Mouse (Mus musculus) heart, embryonic 10.5 days (tissue): ENCODE data around the gene Asb2. TPM values are rescaled to one million over a fixed set of nuclear protein-coding genes. Genes with fewer than 3 reads are reported as not detected.

Experiments
- DNase-seq: peaks from one replicate; pipeline ENCODE4 v3.0.0-alpha.2; 2017; ENCODE audit warnings: low spot score
- H3K27ac ChIP-seq: fragments of 300-500 bp; sonication (generic); 2 replicates; pipeline ENCODE4 v1.5.1; 2016; ENCODE audit warnings: mild to moderate bottlenecking
- H3K27me3 ChIP-seq: fragments of 300-500 bp; sonication (generic); 2 replicates; pipeline ENCODE4 v1.6.1; 2016; ENCODE audit warnings: mild to moderate bottlenecking; ENCODE audit not compliant: poor library complexity, insufficient read depth, severe bottlenecking
- H3K36me3 ChIP-seq: fragments of 300-500 bp; sonication (generic); 2 replicates; pipeline ENCODE4 v1.6.1; 2016; ENCODE audit warnings: mild to moderate bottlenecking, moderate library complexity
- H3K4me1 ChIP-seq: fragments of 300-500 bp; sonication (generic); 2 replicates; pipeline ENCODE4 v1.6.1; 2016; ENCODE audit warnings: mild to moderate bottlenecking
- H3K4me3 ChIP-seq: fragments of 300-500 bp; sonication (generic); 2 replicates; pipeline ENCODE4 v1.5.1; 2016; ENCODE audit warnings: mild to moderate bottlenecking, moderate library complexity
- H3K9me3 ChIP-seq: fragments of 300-500 bp; sonication (generic); 2 replicates; pipeline ENCODE4 v1.6.1; 2016; ENCODE audit warnings: mild to moderate bottlenecking, moderate library complexity
- WGBS: fragments of 180-500 bp; shearing (Covaris S2); methylation state at CpG from one replicate; pipeline ENCODE4 v1.1.7; 2016; 5-methylcytosine and 5-hydroxymethylcytosine counted together
- polyA plus RNA-seq: library from polyadenylated mRNA; unstranded; fragments of >200 nt; fragmentation: Nextera tagmentation; extraction: Ambion mirVana; gene quantifications from 2 replicates; pipeline ENCODE4 v1.2.1, GENCODE M21; 2016

Asb2 gene
- polyA plus RNA-seq, 1 experiment from 2014 or later, result 152 TPM

DNA sequence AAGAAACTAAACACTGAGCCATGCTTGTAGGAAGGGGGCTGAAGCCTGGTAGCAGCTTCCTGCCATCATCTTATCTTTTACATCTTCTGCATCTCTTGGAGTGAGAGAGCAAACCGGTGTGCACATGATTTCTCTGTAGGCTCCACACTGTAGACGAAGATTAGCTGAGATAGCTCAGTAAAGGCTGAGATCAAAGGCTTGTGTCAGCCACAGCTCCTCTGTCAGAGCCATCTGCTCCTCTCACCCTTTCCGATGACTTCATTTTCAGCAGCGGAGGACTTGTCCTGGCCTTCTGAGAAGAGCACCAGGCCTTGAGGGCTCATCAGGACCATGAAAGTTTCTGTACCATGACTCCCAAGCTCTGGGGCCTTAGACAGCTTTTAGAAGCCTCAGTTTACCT lies 24.3 kb downstream of the Asb2 start:
- WGBS, result 31% methylated on average over 4 of the region's 4 CpGs
- Histone ChIP-seq H3K36me3 (peaks cover 92% of the 10 kb centered on the region), H3K27me3 (no peaks in the 10 kb centered on the region), H3K9me3 (no peaks in the 10 kb centered on the region), H3K27ac (no peak overlapping the region), H3K4me3 (no peak overlapping the region), H3K4me1 (peaks cover 86% of the 10 kb centered on the region)
- no peak for DNase-seq

DNA sequence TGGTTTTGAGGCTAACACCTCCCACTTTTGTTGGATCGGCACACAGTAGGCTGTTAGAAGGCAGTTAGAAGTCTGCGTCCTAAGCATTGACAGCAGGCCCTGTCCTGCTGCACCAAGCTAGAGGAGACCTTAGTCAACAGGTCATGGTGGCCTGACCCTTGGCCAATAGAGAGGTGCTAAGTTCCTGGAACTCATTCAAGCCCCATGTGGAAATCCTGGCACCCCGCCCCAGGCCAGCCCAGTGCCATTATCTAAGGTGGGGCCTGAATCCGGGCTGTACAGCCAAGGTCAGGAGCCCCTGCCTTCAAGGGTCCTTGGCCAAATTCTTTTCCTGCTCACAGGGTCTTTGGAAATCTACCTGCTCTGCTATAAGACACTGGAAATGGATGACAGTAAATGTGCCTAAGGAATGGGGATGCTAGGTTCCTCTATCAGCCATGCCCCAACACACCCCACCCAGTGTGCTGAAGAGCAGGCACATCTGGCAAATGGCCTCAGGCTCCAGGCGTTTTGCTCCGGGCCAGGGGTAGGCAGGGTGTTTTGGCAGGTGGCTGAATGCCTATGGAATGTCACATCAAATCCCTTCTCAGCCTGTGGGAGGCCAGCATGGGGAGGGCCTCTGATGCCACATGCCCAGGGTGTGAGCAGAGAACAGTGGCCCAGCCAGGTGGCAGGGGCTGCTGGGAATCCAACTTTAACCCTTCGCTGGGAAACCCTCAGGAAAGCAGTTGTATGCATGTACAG lies 27.2 kb downstream of the Asb2 start:
- WGBS, result 62% methylated on average over 7 of the region's 7 CpGs
- peaks cover 74% of the 10 kb centered on the region for H3K4me1 ChIP-seq
- H3K4me3 ChIP-seq, result no peak overlapping the region
- DNase-seq, result no peak
- peak overlapping the region; percentile 56; the same call in 1 of the 2 replicates for H3K27ac ChIP-seq
- H3K27me3 ChIP-seq, result peaks cover 17% of the 10 kb centered on the region; the same call in 1 of the 2 replicates
- H3K36me3 ChIP-seq, result peaks cover 93% of the 10 kb centered on the region
- H3K9me3 ChIP-seq, result no peaks in the 10 kb centered on the region

DNA sequence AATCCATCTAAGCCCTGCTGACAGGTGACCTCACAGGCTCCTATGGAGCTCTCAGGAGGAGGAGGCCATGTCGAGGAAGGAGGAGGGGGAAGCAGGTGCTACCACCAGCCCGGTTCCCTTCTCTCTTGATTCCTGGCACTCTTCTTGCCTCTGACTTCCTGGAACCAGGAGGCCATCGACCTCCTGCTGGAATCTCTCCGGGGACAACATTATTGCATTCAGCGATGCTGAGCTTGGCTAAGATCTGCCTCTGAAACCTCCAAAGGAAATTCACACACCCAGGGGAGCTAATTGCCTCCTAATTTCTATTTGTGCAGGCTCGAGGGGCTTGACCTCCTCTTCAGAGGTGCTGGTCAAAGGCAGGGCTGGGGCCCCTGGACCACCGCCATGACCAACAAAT lies 28.7 kb downstream of the Asb2 start:
- H3K27ac ChIP-seq, result no peak overlapping the region
- peaks cover 22% of the 10 kb centered on the region; the same call in 1 of the 2 replicates for H3K27me3 ChIP-seq
- H3K9me3 ChIP-seq, result no peaks in the 10 kb centered on the region
- peaks cover 93% of the 10 kb centered on the region for H3K36me3 ChIP-seq
- no peak for DNase-seq
- WGBS, result 28% methylated on average over 7 of the region's 7 CpGs
- peaks cover 68% of the 10 kb centered on the region for H3K4me1 ChIP-seq
- H3K4me3 ChIP-seq, result no peak overlapping the region

DNA sequence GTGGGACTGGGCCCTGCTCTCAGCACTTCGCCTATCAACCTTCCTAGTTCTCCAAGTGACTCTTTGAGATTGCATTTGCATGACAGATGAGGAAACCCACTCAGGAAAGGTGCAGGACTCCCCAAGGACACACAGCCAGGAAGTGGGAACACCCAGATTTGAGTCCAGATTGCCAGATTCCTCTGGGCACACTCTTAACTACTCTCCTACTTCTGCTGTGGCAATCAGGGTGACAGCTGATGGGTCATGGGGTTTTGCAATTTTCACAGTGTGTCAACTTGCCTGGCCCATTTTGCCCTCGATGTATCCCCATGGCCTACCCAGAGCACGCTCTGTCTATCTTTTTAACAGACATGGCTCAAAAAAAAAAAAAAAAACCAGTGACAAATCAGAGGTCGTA lies 29.2 kb downstream of the Asb2 start:
- 64% methylated on average over 4 of the region's 4 CpGs for WGBS

DNA sequence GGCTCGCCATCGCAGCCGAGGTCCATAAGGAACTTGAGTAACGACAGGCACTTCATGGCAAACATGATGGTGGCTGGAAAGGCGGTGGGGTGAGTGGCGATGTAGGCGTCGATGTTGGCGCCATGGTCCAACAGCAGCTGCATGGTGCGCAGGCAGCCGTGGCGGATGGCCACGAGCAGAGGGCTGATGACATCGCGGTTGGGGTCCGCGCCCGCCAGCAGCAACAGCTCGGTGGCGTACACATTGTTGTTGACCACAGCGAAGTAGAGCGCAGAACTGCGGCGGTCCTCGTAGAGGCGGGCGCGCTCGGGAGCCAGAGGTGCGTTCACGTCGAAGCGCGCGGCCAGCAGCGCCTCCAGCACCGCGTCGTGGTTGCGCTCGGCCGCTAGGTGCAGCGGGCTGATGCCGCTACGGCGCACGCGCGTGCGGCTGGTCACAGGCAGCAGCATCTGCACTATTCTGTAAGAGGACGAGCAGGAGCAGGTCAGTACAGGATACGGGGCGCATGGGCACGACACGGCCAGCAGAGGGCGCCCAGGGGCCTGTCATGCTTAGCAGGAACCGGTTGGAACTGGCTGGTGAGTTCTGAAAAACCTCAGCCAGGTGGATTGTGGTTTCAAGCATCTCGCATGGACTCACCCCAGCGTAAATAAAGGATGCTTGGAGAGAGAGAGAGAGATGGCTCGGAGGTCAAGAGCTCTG lies 30.5 kb downstream of the Asb2 start:
- Histone ChIP-seq H3K27ac (peak overlapping the region; percentile 76), H3K4me3 (peak overlapping the region; percentile 38), H3K36me3 (peaks cover 93% of the 10 kb centered on the region), H3K9me3 (no peaks in the 10 kb centered on the region), H3K27me3 (peaks cover 22% of the 10 kb centered on the region; the same call in 1 of the 2 replicates), H3K4me1 (peaks cover 54% of the 10 kb centered on the region)
- DNase-seq, result peak; percentile 92
- WGBS, result 13% methylated on average over 60 of the region's 60 CpGs

More for the DNA sequence above, 29.2 kb downstream of the Asb2 start:
- Histone ChIP-seq H3K27me3 (peaks cover 22% of the 10 kb centered on the region; the same call in 1 of the 2 replicates), H3K4me3 (no peak overlapping the region), H3K27ac (0 out of 2 replicates have a peak overlapping the region, but pooled peaks have one; percentile 6), H3K36me3 (peaks cover 93% of the 10 kb centered on the region), H3K9me3 (no peaks in the 10 kb centered on the region), H3K4me1 (peaks cover 64% of the 10 kb centered on the region)
- no peak for DNase-seq

DNA sequence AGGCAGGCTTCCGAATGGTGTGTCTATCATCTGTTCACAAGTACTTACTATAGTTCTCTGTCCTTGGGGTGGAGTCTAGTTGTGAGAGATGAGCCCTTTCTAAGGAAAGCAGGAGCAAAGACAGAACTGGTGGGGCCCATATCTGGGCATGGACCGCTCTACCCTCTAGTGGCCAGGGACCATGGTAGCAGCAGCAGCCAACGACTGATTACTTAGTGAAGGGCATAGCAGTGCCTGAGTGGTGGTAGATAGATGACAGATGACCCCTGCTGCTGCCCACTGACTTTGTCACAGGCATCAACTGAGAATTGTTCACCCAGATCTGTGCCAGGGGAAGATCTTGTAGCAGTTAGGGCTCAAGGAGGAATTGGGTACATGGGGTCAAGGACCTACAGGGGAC lies 33.0 kb downstream of the Asb2 start:
- DNase-seq, result no peak
- Histone ChIP-seq H3K36me3 (peaks cover 78% of the 10 kb centered on the region), H3K27me3 (peaks cover 22% of the 10 kb centered on the region; the same call in 1 of the 2 replicates), H3K9me3 (no peaks in the 10 kb centered on the region), H3K27ac (no peak overlapping the region), H3K4me3 (no peak overlapping the region), H3K4me1 (peaks cover 35% of the 10 kb centered on the region)
- WGBS, result 37% methylated on average over 3 of the region's 3 CpGs

DNA sequence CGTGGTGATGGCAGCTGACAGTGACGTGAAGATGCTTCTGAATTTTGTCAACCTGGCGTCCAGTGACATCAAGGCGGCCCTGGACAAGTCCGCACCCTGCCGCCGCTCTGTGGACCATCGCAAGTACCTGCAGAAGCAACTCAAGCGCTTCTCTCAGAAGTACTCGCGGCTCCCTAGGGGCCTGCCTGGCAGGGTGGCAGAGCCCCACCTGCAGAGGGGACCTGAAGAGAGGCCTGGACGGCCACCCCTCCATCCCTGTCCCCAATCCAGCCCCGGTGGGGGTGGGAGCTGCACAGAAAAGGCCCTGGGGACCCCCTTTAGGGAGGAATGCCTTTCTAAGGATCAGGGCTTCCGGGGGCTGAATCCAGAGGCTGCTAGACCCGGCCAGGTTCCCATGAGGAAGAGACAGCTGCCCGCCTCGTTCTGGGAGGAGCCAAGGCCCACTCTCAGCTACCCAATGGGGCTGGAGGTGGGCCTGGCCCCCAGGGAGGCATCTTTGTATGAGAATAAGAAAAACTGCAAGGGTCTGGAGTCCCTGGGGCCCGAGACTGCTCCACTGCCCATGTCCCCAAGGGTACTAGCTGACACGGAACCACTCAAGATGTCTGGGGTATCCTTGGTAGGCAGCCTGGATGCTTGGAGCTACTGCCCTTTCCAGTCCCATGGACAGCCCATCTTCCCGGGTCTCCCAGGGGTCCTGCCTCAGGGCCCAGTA lies 39.8 kb downstream of the Asb2 start:
- Histone ChIP-seq H3K4me1 (peaks cover 33% of the 10 kb centered on the region), H3K36me3 (peaks cover 17% of the 10 kb centered on the region), H3K9me3 (no peaks in the 10 kb centered on the region), H3K4me3 (no peak overlapping the region), H3K27me3 (peaks cover 54% of the 10 kb centered on the region), H3K27ac (no peak overlapping the region)
- DNase-seq, result no peak
- 34% methylated on average over 20 of the region's 20 CpGs for WGBS

DNA sequence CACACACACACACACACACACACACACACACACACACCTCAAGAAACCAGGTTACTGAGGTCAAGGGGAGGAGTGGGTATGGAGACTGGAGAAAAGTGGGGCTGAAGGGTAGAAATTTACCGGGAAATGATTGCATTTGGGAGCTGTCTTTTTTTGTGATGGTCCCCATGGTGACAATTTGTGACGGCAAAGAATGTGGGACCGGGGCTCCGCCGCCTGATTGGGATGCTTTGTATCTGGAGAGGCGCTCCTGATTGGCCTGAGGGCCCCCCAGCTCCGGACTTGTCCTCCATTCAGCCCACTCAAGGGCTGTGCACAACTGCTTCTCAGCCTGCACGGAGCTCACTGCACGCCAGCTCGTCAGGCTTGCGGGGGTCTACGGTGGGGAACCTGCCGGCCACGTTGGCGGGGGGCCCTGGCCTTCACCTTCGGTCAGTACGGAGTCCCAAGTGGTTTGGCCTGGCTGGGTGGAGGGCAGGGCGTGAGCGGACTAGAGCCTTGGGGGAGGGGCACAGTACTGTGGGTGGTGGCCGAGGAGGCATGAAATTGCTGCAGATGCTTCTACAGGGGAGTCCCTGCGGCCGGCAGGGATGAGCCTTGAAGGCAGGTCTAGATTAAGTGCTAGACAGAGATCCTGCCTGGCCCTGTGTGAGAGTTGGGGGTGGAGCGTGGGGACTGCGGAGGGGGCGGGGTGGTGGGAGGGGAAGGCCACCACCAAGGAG lies 41.0 kb downstream of the Asb2 start:
- Histone ChIP-seq H3K9me3 (no peaks in the 10 kb centered on the region), H3K4me3 (peak overlapping the region; percentile 53), H3K27ac (peak overlapping the region; percentile 59; the same call in 1 of the 2 replicates), H3K36me3 (0 out of 2 replicates have a peak, but pooled peaks cover 5% of the 10 kb centered on the region), H3K27me3 (peaks cover 54% of the 10 kb centered on the region), H3K4me1 (peaks cover 36% of the 10 kb centered on the region)
- no peak for DNase-seq
- 6% methylated on average over 25 of the region's 25 CpGs for WGBS

DNA sequence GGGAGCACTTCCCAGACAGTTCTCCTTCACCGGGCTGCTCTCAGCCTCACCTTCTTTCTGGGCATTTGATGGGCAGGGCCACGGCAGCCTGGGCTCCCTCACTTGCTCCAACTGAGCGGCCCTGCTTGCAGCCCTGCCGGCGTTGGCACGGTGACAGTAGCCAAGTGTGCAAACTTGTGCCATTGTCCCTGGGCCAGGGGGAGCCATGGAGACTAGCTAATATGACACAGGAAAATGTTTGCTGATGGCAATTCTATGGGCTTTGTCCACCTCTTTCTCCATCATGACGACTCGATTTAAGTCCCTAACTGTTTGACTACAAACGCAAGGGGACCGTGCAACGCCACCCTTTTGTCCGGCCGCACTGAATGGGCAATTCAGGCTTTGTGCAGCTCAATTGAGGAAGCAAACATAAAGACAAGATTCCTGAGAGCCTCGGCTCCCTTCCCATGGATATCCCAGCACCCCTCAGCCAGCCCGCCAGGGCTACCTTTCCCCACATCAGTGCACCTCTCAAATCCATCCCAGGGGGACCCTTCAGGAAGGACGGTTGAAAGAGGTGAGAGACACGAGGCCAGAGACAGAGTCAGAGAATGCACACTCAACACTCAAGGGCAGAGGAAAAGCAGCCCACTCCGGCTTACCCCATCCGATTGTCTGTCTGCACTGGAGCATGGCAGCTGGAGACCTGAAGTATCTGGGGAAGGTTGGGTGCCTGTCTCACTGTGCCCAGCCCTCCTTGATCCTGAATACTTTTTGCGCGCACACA lies 41.7 kb downstream of the Asb2 start:
- no peaks in the 10 kb centered on the region for H3K9me3 ChIP-seq
- no peak for DNase-seq
- H3K36me3 ChIP-seq, result no peaks in the 10 kb centered on the region
- peaks cover 36% of the 10 kb centered on the region for H3K4me1 ChIP-seq
- H3K4me3 ChIP-seq, result no peak overlapping the region
- no peak overlapping the region for H3K27ac ChIP-seq
- 70% methylated on average over 21 of the region's 21 CpGs for WGBS
- H3K27me3 ChIP-seq, result peaks cover 54% of the 10 kb centered on the region

DNA sequence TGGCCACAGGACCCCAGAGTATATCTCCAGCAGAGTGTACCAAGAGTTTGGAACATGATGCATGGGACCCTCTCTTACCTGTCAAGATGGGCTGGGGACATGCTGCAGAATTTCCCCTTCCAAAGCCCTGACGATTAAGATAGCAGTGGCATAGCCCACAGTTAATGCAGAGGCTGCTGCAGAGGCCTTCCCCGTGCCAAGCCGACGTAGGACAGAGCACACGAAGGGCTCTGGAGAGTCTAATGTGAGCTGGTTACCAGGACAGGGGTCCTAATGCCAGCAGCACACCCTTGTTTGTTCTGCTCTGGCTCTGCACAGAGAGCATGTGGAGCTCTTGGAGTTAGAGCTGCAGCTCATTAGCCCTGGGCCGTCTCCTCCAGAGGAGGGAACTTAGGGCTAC lies 42.5 kb downstream of the Asb2 start:
- H3K27ac ChIP-seq, result no peak overlapping the region
- H3K4me3 ChIP-seq, result no peak overlapping the region
- peaks cover 33% of the 10 kb centered on the region for H3K4me1 ChIP-seq
- no peaks in the 10 kb centered on the region for H3K36me3 ChIP-seq
- WGBS, result 81% methylated on average over 6 of the region's 6 CpGs
- DNase-seq, result no peak
- H3K9me3 ChIP-seq, result no peaks in the 10 kb centered on the region
- peaks cover 54% of the 10 kb centered on the region for H3K27me3 ChIP-seq

DNA sequence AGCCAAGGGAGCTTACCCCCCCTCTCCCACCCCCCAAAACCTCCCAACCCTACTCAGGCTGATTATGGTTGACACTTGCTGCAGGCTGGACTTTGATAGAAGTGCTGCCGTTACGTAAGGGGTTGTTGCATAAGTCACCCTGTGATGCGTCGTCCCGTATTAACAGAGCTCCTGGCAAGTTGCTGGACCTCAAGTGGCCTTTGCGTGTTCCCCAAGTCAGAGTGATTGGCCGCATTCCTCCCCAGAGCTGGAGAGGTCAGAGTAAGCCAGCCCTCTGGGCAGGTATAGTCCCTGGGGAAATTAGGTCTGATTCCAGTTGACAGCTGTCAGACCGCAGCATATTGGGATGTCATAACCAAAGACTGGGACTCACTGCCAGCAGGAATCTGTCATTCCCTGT lies 43.9 kb downstream of the Asb2 start:
- H3K36me3 ChIP-seq, result no peaks in the 10 kb centered on the region
- H3K4me1 ChIP-seq, result peaks cover 29% of the 10 kb centered on the region
- no peak overlapping the region for H3K27ac ChIP-seq
- H3K9me3 ChIP-seq, result no peaks in the 10 kb centered on the region
- H3K4me3 ChIP-seq, result no peak overlapping the region
- H3K27me3 ChIP-seq, result peaks cover 51% of the 10 kb centered on the region
- 73% methylated on average over 8 of the region's 8 CpGs for WGBS
- no peak for DNase-seq
